Mouse (Mus musculus) hindbrain, embryonic 15.5 days (tissue): Measurements from ENCODE around the gene Ly6g6f. TPM values are rescaled to one million over a fixed set of nuclear protein-coding genes. Genes with fewer than 3 reads are reported as not detected.
A peak's percentile ranks its signal among the peaks of the same experiment; 100 is the strongest.

Experiments
- ATAC-seq: fragments of 200-750 bp; cut with Nextera tagmentation; 2 replicates; pipeline ENCODE4 v1.8.0; 2017; ENCODE audit warnings: low read depth, moderate number of reproducible peaks, moderate TSS enrichment; ENCODE audit not compliant: low FRiP score
- H3K27ac ChIP-seq: fragments of 300-500 bp; sonication (generic); replicated peaks from 2 replicates; pipeline ENCODE4 v1.5.1; 2015; ENCODE audit warnings: mild to moderate bottlenecking, inconsistent platforms
- H3K27me3 ChIP-seq: fragments of 300-500 bp; sonication (generic); 2 replicates; pipeline ENCODE4 v1.6.1; 2015; ENCODE audit warnings: control low read depth, inconsistent platforms
- H3K36me3 ChIP-seq: fragments of 300-500 bp; sonication (generic); 2 replicates; pipeline ENCODE4 v1.6.1; 2015; ENCODE audit warnings: control low read depth, inconsistent platforms
- H3K4me1 ChIP-seq: fragments of 300-500 bp; sonication (generic); replicated peaks from 2 replicates; pipeline ENCODE4 v1.6.1; 2015; ENCODE audit warnings: control low read depth, inconsistent platforms
- H3K4me2 ChIP-seq: fragments of 300-500 bp; sonication (generic); 2 replicates; pipeline ENCODE4 v1.6.1; 2015; ENCODE audit warnings: moderate library complexity, mild to moderate bottlenecking, inconsistent platforms
- H3K4me3 ChIP-seq: fragments of 300-500 bp; sonication (generic); 2 replicates; pipeline ENCODE4 v1.5.1; 2015; ENCODE audit warnings: mild to moderate bottlenecking, inconsistent platforms
- H3K9ac ChIP-seq: fragments of 300-500 bp; sonication (generic); 2 replicates; pipeline ENCODE4 v1.6.1; 2015; ENCODE audit warnings: inconsistent platforms
- H3K9me3 ChIP-seq: fragments of 300-500 bp; sonication (generic); 2 replicates; pipeline ENCODE4 v1.6.1; 2016; ENCODE audit warnings: control low read depth, inconsistent platforms
- WGBS: fragments of 180-500 bp; shearing (Covaris S2); methylation state at CpG from one replicate; pipeline ENCODE4 v1.1.7; 2015; 5-methylcytosine and 5-hydroxymethylcytosine counted together
- polyA plus RNA-seq: library from polyadenylated mRNA; unstranded; fragments of >200 nt; fragmentation: Nextera tagmentation; extraction: Ambion mirVana; gene quantifications from 2 replicates; pipeline ENCODE4 v1.2.1, GENCODE M21; 2015

Ly6g6f gene
- polyA plus RNA-seq, 1 experiment from 2014 or later = not detected

DNA sequence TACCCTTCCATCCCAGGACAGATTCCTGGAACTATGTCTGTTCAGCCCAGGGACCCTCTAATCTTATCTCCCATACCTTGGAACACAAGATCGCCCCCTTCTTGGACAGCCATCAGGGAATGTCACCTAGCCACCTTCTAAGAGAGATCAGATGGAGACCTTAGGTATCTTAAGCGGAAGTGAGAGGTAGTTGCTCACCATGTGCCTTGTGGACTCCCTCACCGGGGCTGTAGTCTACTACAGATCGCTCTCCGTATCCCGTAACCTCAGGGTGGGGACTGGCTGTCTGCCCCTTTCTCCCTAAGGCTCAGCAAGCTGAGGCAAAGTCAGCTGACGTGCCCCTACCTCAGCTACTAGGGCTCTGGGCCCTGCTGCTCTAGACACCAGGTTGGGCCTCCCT, 18.7 kb upstream of the Ly6g6f start:
- Histone ChIP-seq H3K4me3 (no peak overlapping the region), H3K36me3 (peaks cover 36% of the 10 kb centered on the region)
- WGBS = 94% methylated on average over 7 of the region's 7 CpGs

DNA sequence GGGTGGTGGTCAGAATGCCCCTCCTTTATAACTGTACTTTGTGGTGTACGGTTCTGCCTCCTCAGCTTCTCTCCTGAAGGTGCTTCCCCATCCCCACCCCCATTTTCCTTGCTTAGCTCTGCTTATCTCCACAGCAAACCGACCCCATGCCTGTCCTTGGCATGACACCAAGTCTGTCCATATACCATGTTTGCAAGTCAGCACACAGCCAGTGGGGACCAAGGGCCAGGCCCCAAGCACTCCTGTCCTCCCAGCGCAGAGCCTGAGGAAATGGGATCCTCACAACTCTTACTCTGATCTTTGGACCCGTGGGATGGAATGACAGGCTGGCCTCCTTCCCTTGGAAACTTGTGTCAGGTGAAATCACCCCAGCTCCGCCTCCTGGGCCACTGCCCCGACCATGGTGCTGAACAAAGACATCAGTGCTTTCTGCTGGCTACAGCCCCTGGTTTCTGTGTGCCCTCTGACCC, 17.8 kb upstream of the Ly6g6f start:
- H3K9ac ChIP-seq = no peak overlapping the region
- WGBS = 68% methylated on average over 6 of the region's 6 CpGs
- peaks cover 45% of the 10 kb centered on the region for H3K36me3 ChIP-seq
- no peak overlapping the region for H3K4me3 ChIP-seq
- ATAC-seq = no peak
- H3K27me3 ChIP-seq = no peaks in the 10 kb centered on the region
- H3K4me1 ChIP-seq = peaks cover 7% of the 10 kb centered on the region; the same call in 1 of the 2 replicates
- H3K4me2 ChIP-seq = no peak overlapping the region
- no peaks in the 10 kb centered on the region for H3K9me3 ChIP-seq
- H3K27ac ChIP-seq = no peak overlapping the region

More for the DNA sequence above, 18.7 kb upstream of the Ly6g6f start:
- Histone ChIP-seq H3K9ac (no peak overlapping the region), H3K9me3 (no peaks in the 10 kb centered on the region), H3K27ac (no peak overlapping the region), H3K4me2 (no peak overlapping the region), H3K4me1 (peaks cover 7% of the 10 kb centered on the region; the same call in 1 of the 2 replicates), H3K27me3 (no peaks in the 10 kb centered on the region)
- ATAC-seq = no peak

DNA sequence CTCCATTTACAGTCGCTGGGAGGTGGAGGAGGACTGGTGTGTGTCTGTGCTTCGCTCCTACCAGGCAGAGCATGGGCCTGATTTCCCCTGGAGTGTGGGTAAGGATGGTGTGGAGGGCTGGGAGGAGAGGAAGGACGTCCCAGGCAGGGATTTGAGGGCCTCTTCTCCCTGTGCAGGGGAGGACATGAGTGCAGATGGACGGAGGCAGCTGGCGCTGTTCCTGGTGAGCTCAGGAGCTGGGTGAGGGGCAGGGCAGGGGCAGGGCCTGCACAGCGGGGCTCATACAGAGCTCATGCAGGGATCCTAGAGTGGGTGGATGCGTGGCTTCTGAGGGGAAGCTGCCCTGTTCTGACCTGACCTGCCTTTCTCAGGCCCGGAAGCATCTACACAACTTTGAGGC, 16.9 kb upstream of the Ly6g6f start:
- H3K4me3 ChIP-seq = no peak overlapping the region
- WGBS = 77% methylated on average over 8 of the region's 8 CpGs
- H3K9ac ChIP-seq = no peak overlapping the region
- no peaks in the 10 kb centered on the region for H3K27me3 ChIP-seq
- H3K27ac ChIP-seq = no peak overlapping the region
- peaks cover 53% of the 10 kb centered on the region for H3K36me3 ChIP-seq
- H3K9me3 ChIP-seq = no peaks in the 10 kb centered on the region
- H3K4me1 ChIP-seq = peaks cover 7% of the 10 kb centered on the region; the same call in 1 of the 2 replicates
- no peak overlapping the region for H3K4me2 ChIP-seq
- no peak for ATAC-seq

DNA sequence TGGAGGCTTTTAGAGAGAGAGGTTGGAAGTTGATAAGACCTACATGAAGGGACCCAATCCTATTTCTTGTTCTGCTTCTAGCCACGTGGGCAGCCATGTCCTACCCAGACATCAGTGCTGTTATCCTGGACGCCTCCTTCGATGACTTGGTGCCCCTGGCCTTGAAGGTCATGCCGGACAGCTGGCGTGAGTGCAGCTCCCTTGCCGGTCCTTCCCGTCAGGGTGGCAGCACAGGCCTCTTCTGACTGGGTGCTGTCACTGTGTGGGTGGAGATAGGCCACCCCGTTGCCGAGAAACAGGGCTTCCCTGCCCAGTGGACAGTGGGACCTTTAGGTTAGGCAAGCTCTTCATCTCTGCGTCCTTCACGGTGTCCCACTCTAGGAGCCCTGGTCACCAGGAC, 15.8 kb upstream of the Ly6g6f start:
- Histone ChIP-seq H3K36me3 (peaks cover 57% of the 10 kb centered on the region), H3K4me1 (peaks cover 4% of the 10 kb centered on the region; the same call in 1 of the 2 replicates), H3K4me2 (no peak overlapping the region), H3K9me3 (no peaks in the 10 kb centered on the region), H3K9ac (no peak overlapping the region), H3K27me3 (no peaks in the 10 kb centered on the region), H3K27ac (no peak overlapping the region), H3K4me3 (no peak overlapping the region)
- WGBS = 91% methylated on average over 11 of the region's 11 CpGs
- ATAC-seq = no peak

DNA sequence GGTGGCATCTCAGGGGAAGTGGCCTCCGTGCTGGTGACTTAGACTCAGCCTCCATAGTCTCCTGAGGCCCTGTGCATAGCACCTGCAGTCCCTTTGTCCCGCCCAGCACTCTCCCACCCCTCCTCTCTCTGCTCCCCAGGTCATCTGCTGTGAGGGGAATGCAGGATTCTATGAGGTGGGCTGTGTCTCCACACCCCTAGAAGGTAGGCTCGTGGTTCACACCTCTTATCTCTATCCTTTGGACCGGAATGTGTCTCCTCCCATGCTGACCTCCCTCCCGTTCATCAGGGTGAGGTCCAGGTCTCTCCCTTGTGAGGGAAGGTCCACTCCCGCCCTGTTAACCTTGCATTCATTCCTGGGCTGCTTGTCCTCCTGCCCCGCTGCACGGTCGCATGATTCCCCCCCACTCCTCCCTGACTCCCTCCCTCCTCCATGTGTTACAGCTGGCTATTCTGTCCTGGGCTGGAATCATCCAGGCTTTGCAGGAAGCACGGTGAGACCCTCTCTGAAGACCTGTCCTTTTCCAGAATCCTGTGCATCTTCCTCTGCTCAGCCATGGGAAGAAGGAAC, 14.9 kb upstream of the Ly6g6f start:
- no peak for ATAC-seq
- no peak overlapping the region for H3K27ac ChIP-seq
- WGBS = 74% methylated on average over 10 of the region's 10 CpGs

DNA sequence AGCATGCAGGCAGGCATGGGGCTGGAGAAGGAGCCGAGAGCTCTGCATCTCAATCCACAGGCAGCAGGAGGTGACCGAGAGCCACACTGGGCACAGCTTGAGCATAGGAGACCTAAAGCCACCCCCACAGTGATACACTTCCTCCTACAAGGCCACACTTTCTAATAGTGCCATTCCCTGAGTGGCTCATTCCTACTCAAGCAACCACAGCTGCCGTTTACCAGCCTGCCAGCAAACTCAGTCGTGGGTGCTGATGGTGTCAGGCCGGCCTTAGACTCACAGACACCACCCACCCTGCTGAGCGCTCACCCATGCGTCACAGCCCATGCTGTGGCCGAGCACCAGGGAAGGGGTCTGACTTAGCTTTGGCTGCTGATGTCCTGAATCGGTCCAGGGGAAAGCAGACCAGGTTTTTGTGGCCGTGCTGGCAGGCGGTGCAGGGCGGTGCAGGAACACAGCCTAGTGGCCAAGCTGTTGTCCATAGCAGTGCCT, 11.8 kb upstream of the Ly6g6f start:
- H3K4me2 ChIP-seq = no peak overlapping the region
- no peaks in the 10 kb centered on the region for H3K4me1 ChIP-seq
- no peak overlapping the region for H3K9ac ChIP-seq
- no peaks in the 10 kb centered on the region for H3K9me3 ChIP-seq
- H3K36me3 ChIP-seq = peaks cover 77% of the 10 kb centered on the region
- H3K4me3 ChIP-seq = no peak overlapping the region
- H3K27me3 ChIP-seq = no peaks in the 10 kb centered on the region
- 76% methylated on average over 12 of the region's 12 CpGs for WGBS
- H3K27ac ChIP-seq = no peak overlapping the region
- no peak for ATAC-seq

More for the DNA sequence above, 14.9 kb upstream of the Ly6g6f start:
- no peak overlapping the region for H3K4me3 ChIP-seq
- H3K9ac ChIP-seq = no peak overlapping the region
- H3K27me3 ChIP-seq = no peaks in the 10 kb centered on the region
- peaks cover 61% of the 10 kb centered on the region for H3K36me3 ChIP-seq
- no peaks in the 10 kb centered on the region for H3K4me1 ChIP-seq
- no peaks in the 10 kb centered on the region for H3K9me3 ChIP-seq
- no peak overlapping the region for H3K4me2 ChIP-seq

DNA sequence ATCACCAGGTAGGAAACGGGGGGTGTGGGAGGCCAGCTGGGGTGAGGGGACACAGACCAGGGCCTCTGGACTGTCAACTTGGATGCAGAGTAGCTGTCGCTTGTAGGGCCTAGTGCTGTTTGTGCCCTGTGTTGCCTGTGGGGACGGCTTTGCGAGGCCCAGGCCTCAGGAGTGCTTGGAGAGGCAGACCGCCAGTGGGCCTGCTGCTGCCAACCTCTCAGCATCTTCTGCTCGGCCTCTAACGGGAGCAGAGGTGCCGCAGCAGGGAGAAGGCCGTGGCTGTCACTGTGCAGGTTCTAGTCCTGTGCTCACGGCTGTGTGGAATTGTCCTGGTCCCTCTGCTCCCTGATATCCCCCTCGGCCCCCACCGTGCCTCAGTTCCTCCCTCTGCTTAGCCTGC, 11.2 kb upstream of the Ly6g6f start:
- Histone ChIP-seq H3K4me3 (no peak overlapping the region), H3K9me3 (no peaks in the 10 kb centered on the region), H3K27me3 (no peaks in the 10 kb centered on the region), H3K27ac (no peak overlapping the region), H3K36me3 (peaks cover 71% of the 10 kb centered on the region), H3K9ac (no peak overlapping the region), H3K4me1 (no peaks in the 10 kb centered on the region), H3K4me2 (no peak overlapping the region)
- WGBS = 78% methylated on average over 12 of the region's 12 CpGs
- ATAC-seq = no peak

DNA sequence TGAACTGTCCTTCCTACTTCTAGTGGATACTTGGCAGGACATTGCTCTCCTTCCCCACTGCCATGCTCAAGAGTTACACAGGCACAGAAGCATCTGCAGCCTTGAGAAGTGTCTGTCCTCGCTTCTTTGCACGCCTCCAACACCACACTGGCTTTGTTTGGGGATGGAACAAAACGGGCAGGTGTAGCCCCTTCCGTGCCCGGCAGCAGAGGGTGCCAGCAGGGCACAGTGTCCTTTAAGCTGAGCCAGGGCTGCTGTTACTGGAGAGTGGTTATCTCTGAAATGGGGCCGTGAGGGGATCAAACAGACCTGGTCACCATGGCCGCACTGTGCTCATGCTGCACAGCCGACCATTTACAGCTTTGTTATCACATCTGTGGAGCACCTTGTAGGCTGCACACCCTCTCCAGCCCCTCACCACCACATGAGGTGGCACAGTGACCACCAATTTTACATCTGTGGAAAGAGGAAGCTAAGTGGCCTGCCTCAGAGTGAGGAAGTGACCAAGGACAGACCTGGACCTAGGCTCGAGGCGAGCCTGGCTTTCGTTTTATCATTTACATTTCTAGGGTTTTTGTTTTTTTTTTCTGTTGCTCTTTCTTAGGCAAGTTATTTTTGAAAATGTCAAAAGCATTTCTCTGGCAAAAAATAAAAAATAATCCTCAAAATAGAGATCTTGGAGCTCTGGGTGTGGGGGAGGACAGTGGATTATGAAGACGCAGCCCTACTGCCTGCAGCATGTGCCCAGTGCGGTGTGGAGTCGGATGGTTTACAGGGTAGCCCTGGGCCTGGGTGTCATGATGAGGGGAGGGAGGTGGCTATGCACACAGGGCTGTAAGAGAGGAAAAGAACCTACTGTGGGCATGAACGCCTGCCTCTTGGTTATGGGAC, 9.3 kb upstream of the Ly6g6f start:
- H3K27ac ChIP-seq = no peak overlapping the region
- H3K36me3 ChIP-seq = peaks cover 52% of the 10 kb centered on the region
- no peaks in the 10 kb centered on the region for H3K9me3 ChIP-seq
- no peak for ATAC-seq
- no peak overlapping the region for H3K9ac ChIP-seq
- 91% methylated on average over 15 of the region's 15 CpGs for WGBS
- no peak overlapping the region for H3K4me3 ChIP-seq
- peaks cover 12% of the 10 kb centered on the region for H3K4me1 ChIP-seq
- no peak overlapping the region for H3K4me2 ChIP-seq
- H3K27me3 ChIP-seq = no peaks in the 10 kb centered on the region

DNA sequence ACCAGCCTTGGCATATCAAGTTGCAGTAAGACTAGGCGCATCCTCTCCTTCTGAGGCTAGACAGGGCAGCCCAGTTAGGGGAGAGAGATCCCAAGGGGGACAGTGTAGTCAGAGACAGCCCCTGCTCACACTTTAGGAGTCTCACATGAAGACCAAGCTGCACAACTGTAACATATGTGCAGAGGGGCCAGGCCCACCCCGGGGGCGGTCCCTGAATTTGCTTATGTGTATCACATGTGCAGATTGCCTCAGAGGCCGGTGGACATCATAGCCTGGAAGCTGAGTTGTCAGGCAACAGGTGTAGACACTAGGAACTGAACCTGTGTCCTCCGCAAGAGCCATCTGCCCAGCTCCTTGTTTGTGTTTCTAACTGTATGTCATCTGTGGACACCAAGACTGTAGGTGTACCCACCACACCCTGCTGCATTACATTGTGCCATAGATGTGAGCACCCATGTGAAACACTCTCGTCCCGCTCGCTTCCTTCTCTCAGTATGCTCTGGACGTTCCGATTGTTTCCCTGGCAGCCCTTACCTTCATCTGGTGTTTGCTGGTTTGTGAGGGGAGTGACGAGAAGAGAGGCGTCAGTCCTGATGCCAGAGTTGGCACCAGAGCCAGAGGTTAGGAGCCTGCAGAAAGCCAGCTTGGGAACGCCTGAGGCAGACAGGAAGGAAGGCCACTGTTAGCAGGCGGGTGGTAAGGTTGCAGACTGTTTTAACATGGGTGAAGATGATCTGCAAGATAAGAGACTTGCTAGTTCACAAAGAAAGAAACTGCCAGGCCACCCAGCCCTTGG, 7.2 kb upstream of the Ly6g6f start:
- no peaks in the 10 kb centered on the region for H3K27me3 ChIP-seq
- 90% methylated on average over 14 of the region's 14 CpGs for WGBS
- no peak for ATAC-seq
- H3K27ac ChIP-seq = no peak overlapping the region
- no peak overlapping the region for H3K4me2 ChIP-seq
- H3K9ac ChIP-seq = no peak overlapping the region
- peaks cover 32% of the 10 kb centered on the region for H3K36me3 ChIP-seq
- no peak overlapping the region for H3K4me3 ChIP-seq
- no peaks in the 10 kb centered on the region for H3K9me3 ChIP-seq
- peaks cover 13% of the 10 kb centered on the region for H3K4me1 ChIP-seq

DNA sequence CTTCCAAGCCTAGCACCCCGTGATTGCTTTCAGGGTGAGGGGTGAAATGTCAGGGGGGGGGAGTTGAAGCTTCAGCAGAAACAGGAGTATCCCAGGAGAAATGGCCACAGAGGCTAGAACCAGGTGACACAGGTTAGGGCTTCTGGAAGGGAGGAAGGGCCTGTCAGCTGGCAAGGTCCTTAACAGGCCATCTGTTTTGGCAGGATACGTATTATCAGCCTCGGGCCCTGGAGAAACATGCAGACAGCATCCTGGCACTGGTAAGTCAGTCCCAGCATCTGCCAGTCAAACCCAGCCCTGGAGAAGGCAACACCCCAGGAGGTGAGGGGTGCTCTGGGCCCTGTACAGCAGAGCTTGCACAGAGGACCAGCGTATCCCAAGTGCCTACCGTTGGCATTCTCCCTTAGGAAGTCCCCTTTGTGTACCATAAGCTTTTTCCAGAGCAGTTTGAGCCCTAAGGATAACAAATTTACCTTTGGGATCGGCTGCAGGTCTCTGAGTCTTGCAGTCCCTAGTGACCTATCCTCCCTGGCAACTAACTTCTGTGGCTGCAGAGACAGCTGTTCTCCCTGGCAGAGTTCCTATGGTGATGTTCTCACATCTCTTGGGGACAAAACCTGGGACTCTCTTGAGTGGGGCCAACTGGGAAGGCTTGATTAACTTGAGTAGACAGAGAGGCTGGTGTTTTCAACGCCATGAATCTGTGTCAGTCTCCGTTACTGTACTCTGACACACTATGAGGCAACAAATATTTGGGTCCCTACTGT, 4.9 kb upstream of the Ly6g6f start:
- WGBS = 46% methylated on average over 8 of the region's 8 CpGs
- peaks cover 22% of the 10 kb centered on the region for H3K36me3 ChIP-seq
- ATAC-seq = no peak

More for the DNA sequence above, 4.9 kb upstream of the Ly6g6f start:
- Histone ChIP-seq H3K4me3 (peak overlapping the region; percentile 71), H3K27ac (peak overlapping the region; percentile 99), H3K4me2 (peak overlapping the region; percentile 75), H3K9ac (peak overlapping the region; percentile 85), H3K27me3 (no peaks in the 10 kb centered on the region), H3K9me3 (no peaks in the 10 kb centered on the region), H3K4me1 (peaks cover 13% of the 10 kb centered on the region)
